Mouse (Mus musculus) MEL (cell line): ENCODE results near the gene Psma5. TPM values are rescaled to one million over a fixed set of nuclear protein-coding genes. Genes with fewer than 3 reads are reported as not detected.

Source experiments
- DNase-seq: peaks from one replicate; pipeline ENCODE4 v3.0.0; 2011; ENCODE audit warnings: low read depth, low spot score
- H3K27ac ChIP-seq: 2 replicates; pipeline ENCODE4 v1.5.1; 2012; ENCODE audit warnings: low read depth, mild to moderate bottlenecking, control low read depth, low read length, moderate library complexity; ENCODE audit not compliant: control insufficient read depth
- H3K27me3 ChIP-seq, 2 experiments: fragments of 150-350 bp in 1 of 2; sonication (generic) in 1 of 2; 2 replicates each; pipeline ENCODE4 v1.6.1; 2012; ENCODE audit warnings: low read length in 2 of 2, mild to moderate bottlenecking in 2 of 2, improper control_type of control experiment in 1 of 2, moderate library complexity in 1 of 2; ENCODE audit not compliant: insufficient read depth in 2 of 2, control insufficient read depth in 1 of 2
- H3K36me3 ChIP-seq, 2 experiments: 2 replicates each; pipeline ENCODE4 v1.6.1; 2012 to 2014; ENCODE audit warnings: low read length in 2 of 2, improper control_type of control experiment in 1 of 2, inconsistent platforms in 1 of 2, mild to moderate bottlenecking in 1 of 2; ENCODE audit not compliant: insufficient read depth in 2 of 2, control insufficient read depth in 1 of 2
- H3K4me1 ChIP-seq, 2 experiments: fragments of 150-350 bp in 1 of 2; sonication (generic) in 1 of 2; 2 replicates each; pipeline ENCODE4 v1.6.1; 2012; ENCODE audit warnings: low read length in 2 of 2, improper control_type of control experiment in 1 of 2, mild to moderate bottlenecking in 1 of 2; ENCODE audit not compliant: insufficient read depth in 2 of 2, control insufficient read depth in 1 of 2
- H3K4me3 ChIP-seq, 2 experiments: fragments of 150-350 bp in 1 of 2; sonication (generic) in 1 of 2; 2 replicates each; pipeline ENCODE4 v1.5.1; 2012; ENCODE audit warnings: low read depth in 2 of 2, low read length in 2 of 2, mild to moderate bottlenecking in 2 of 2, moderate library complexity in 2 of 2, control low read depth in 1 of 2, improper control_type of control experiment in 1 of 2; ENCODE audit not compliant: control insufficient read depth in 1 of 2, insufficient read depth in 1 of 2
- H3K79me2 ChIP-seq: 2 replicates; pipeline ENCODE4 v1.6.1; 2012; ENCODE audit warnings: mild to moderate bottlenecking, low read length, moderate library complexity; ENCODE audit not compliant: control insufficient read depth, poor library complexity, insufficient read depth
- H3K9ac ChIP-seq: 2 replicates; pipeline ENCODE4 v1.6.1; 2012; ENCODE audit warnings: low read depth, mild to moderate bottlenecking, control low read depth, low read length, moderate library complexity; ENCODE audit not compliant: control insufficient read depth, poor library complexity, severe bottlenecking
- H3K9me3 ChIP-seq: fragments of 150-350 bp; sonication (generic); replicated peaks from 2 replicates; pipeline ENCODE4 v1.6.1; 2012; ENCODE audit warnings: mild to moderate bottlenecking, low read length, improper control_type of control experiment, moderate library complexity; ENCODE audit not compliant: insufficient read depth
- E2F4 ChIP-seq: IDR thresholded peaks from 2 replicates; pipeline ENCODE4 v1.6.1; 2011; ENCODE audit warnings: low read depth, low read length, improper control_type of control experiment, borderline replicate concordance
- EP300 ChIP-seq, 2 experiments: IDR thresholded peaks; 2 replicates each; pipeline ENCODE4 v1.6.1; 2011; ENCODE audit warnings: improper control_type of control experiment in 2 of 2, low read length in 2 of 2, low read depth in 1 of 2, mild to moderate bottlenecking in 1 of 2
- GATA1 ChIP-seq: IDR thresholded peaks from 2 replicates; pipeline ENCODE4 v1.6.1; 2011; ENCODE audit warnings: low read depth, low read length, improper control_type of control experiment
- HCFC1 ChIP-seq: IDR thresholded peaks from 2 replicates; pipeline ENCODE4 v1.6.1; 2012; ENCODE audit warnings: low read depth, mild to moderate bottlenecking, inconsistent platforms, low read length, improper control_type of control experiment, moderate library complexity
- MAFK ChIP-seq: IDR thresholded peaks from 2 replicates; pipeline ENCODE4 v1.6.1; 2011; ENCODE audit warnings: low read depth, mild to moderate bottlenecking, low read length, improper control_type of control experiment, borderline replicate concordance
- NELFE ChIP-seq: IDR thresholded peaks from 2 replicates; pipeline ENCODE4 v1.6.1; 2011; ENCODE audit warnings: low read depth, low read length, improper control_type of control experiment
- POLR2AphosphoS2 ChIP-seq: IDR thresholded peaks from 2 replicates; pipeline ENCODE4 v1.6.1; 2011; ENCODE audit warnings: low read length, improper control_type of control experiment
- RCOR1 ChIP-seq: IDR thresholded peaks from 2 replicates; pipeline ENCODE4 v1.6.1; 2012; ENCODE audit warnings: low read depth, mild to moderate bottlenecking, inconsistent platforms, low read length, improper control_type of control experiment
- SIN3A ChIP-seq: IDR thresholded peaks from 2 replicates; pipeline ENCODE4 v1.6.1; 2012; ENCODE audit warnings: low read length, improper control_type of control experiment, inconsistent platforms
- SMC3 ChIP-seq: IDR thresholded peaks from 2 replicates; pipeline ENCODE4 v1.6.1; 2011; ENCODE audit warnings: low read depth, low read length, improper control_type of control experiment
- ZC3H11A ChIP-seq: IDR thresholded peaks from 2 replicates; pipeline ENCODE4 v1.6.1; 2012; ENCODE audit warnings: low read depth, mild to moderate bottlenecking, inconsistent platforms, low read length, improper control_type of control experiment
- ZMIZ1 ChIP-seq: IDR thresholded peaks from 2 replicates; pipeline ENCODE4 v1.6.1; 2012; ENCODE audit warnings: low read depth, mild to moderate bottlenecking, inconsistent platforms, low read length, improper control_type of control experiment, moderate library complexity
- polyA plus RNA-seq, 2 experiments: library from polyadenylated mRNA; stranded (reverse) in 1 of 2; unstranded in 1 of 2; fragments of >175 nt in 1 of 2; fragments of >200 nt in 1 of 2; gene quantifications; 2 replicates each; pipeline versions ENCODE4 v1.2.1 to v1.2.4; 2012; ENCODE audit warnings: low replicate concordance in 2 of 2, low read depth in 1 of 2; ENCODE audit not compliant: insufficient read length in 2 of 2, insufficient read depth in 1 of 2, missing spikeins in 1 of 2
- total RNA-seq: library from RNA; depleted of rRNA; stranded (reverse); fragments of 300-350 nt; gene quantifications from 2 replicates; pipeline ENCODE4 v1.2.3, GENCODE M21; 2012

Gene Psma5
- total and polyA plus RNA-seq, 3 experiments, result 353 to 429 TPM; not detected in 1

- Histone ChIP-seq H3K9ac (no peak overlapping the region), H3K4me3 (no peak overlapping the region), H3K9me3 (no peaks in the 10 kb centered on the region), H3K36me3 (peaks cover 0 to 3% of the 10 kb centered on the region in 2 experiments; a peak in 1 of 4 replicates), H3K27me3 (no peaks in the 10 kb centered on the region), H3K27ac (no peak overlapping the region), H3K4me1 (peaks cover 6 to 10% of the 10 kb centered on the region in 2 experiments; a peak in 3 of 4 replicates), H3K79me2 (no peaks in the 10 kb centered on the region)
- no peak for DNase-seq
- no peak for TF ChIP-seq MAFK
- no peak for TF ChIP-seq HCFC1
- TF ChIP-seq SIN3A, result peak; percentile 15; the same call in 1 of the 2 replicates
- no peak for TF ChIP-seq NELFE
- peak; percentile 39 to 47; a peak in 1 of 4 replicates for TF ChIP-seq EP300 (IDR thresholded peaks at IDR 0.05; ENCODE audit: low read depth in 1 of 2, low read length in 2 of 2)
- TF ChIP-seq GATA1, result 0 out of 2 replicates have a peak, but pooled peaks have one; percentile 27
- TF ChIP-seq SMC3, result no peak
Observed at GRCm38 (mm10) chr3:108314038-108314675, 57.4 kb downstream of the Psma5 start.

- peaks cover 6 to 15% of the 10 kb centered on the region in 2 experiments for H3K4me1 ChIP-seq
- H3K36me3 ChIP-seq, result peaks cover 0 to 3% of the 10 kb centered on the region in 2 experiments; a peak in 1 of 4 replicates
- H3K79me2 ChIP-seq, result no peaks in the 10 kb centered on the region
- TF ChIP-seq RCOR1 (0 out of 2 replicates have a peak, but pooled peaks have one; percentile 8), ZMIZ1 (no peak)
- H3K27ac ChIP-seq, result no peak overlapping the region
- H3K9me3 ChIP-seq, result no peaks in the 10 kb centered on the region
- H3K27me3 ChIP-seq, result no peaks in the 10 kb centered on the region
- DNase-seq, result no peak
- no peak overlapping the region for H3K9ac ChIP-seq
- H3K4me3 ChIP-seq, result no peak overlapping the region
Observed at GRCm38 (mm10) chr3:108318517-108318916, 61.8 kb downstream of the Psma5 start.

- H3K79me2 ChIP-seq, result no peaks in the 10 kb centered on the region
- peaks cover 0 to 4% of the 10 kb centered on the region in 2 experiments; a peak in 3 of 4 replicates for H3K4me1 ChIP-seq
- H3K9ac ChIP-seq, result no peak overlapping the region
- H3K27ac ChIP-seq, result no peak overlapping the region
- H3K27me3 ChIP-seq, result no peaks in the 10 kb centered on the region
- H3K9me3 ChIP-seq, result no peaks in the 10 kb centered on the region
- H3K4me3 ChIP-seq, result no peak overlapping the region
- DNase-seq, result no peak
- H3K36me3 ChIP-seq, result no peaks in the 10 kb centered on the region
- TF ChIP-seq GATA1, result 0 out of 2 replicates have a peak, but pooled peaks have one; percentile 32
- no peak for TF ChIP-seq E2F4
- no peak for TF ChIP-seq ZC3H11A
- TF ChIP-seq POLR2AphosphoS2, result no peak
Observed at GRCm38 (mm10) chr3:108321671-108322070, 64.9 kb downstream of the Psma5 start.
